Mouse (Mus musculus) hindbrain, embryonic 12.5 days (tissue): Measurements from ENCODE around the gene Hba-a2. TPM values are rescaled to one million over a fixed set of nuclear protein-coding genes. Genes with fewer than 3 reads are reported as not detected.
"Not testable (repeated sequence)": the region's sequence is repeated elsewhere in the genome, so short reads cannot be mapped to it uniquely, and the experiment has no call there.

Experiments used
- ATAC-seq: fragments of 200-750 bp; cut with Nextera tagmentation; 2 replicates; pipeline ENCODE4 v1.8.0; 2017; ENCODE audit warnings: moderate TSS enrichment; ENCODE audit not compliant: low FRiP score
- H3K27ac ChIP-seq: fragments of 300-500 bp; sonication (generic); 2 replicates; pipeline ENCODE4 v1.5.1; 2016; ENCODE audit warnings: mild to moderate bottlenecking
- H3K27me3 ChIP-seq: fragments of 300-500 bp; sonication (generic); 2 replicates; pipeline ENCODE4 v1.6.1; 2016; ENCODE audit warnings: mild to moderate bottlenecking
- H3K36me3 ChIP-seq: fragments of 300-500 bp; sonication (generic); 2 replicates; pipeline ENCODE4 v1.6.1; 2016; ENCODE audit warnings: mild to moderate bottlenecking
- H3K4me1 ChIP-seq: fragments of 300-500 bp; sonication (generic); 2 replicates; pipeline ENCODE4 v1.6.1; 2016
- H3K4me2 ChIP-seq: fragments of 300-500 bp; sonication (generic); replicated peaks from 2 replicates; pipeline ENCODE4 v1.6.1; 2016; ENCODE audit warnings: mild to moderate bottlenecking
- H3K4me3 ChIP-seq: fragments of 300-500 bp; sonication (generic); 2 replicates; pipeline ENCODE4 v1.5.1; 2016; ENCODE audit warnings: mild to moderate bottlenecking
- H3K9ac ChIP-seq: fragments of 300-500 bp; sonication (generic); 2 replicates; pipeline ENCODE4 v1.6.1; 2016; ENCODE audit warnings: mild to moderate bottlenecking, moderate library complexity
- H3K9me3 ChIP-seq: fragments of 300-500 bp; sonication (generic); replicated peaks from 2 replicates; pipeline ENCODE4 v1.6.1; 2016; ENCODE audit warnings: mild to moderate bottlenecking
- WGBS: fragments of 180-500 bp; shearing (Covaris S2); methylation state at CpG from one replicate; pipeline ENCODE4 v1.1.7; 2016; 5-methylcytosine and 5-hydroxymethylcytosine counted together
- polyA plus RNA-seq: library from polyadenylated mRNA; unstranded; fragments of >200 nt; fragmentation: Nextera tagmentation; extraction: Ambion mirVana; gene quantifications from 2 replicates; pipeline ENCODE4 v1.2.1, GENCODE M21; 2016

The Hba-a2 gene
- polyA plus RNA-seq, 1 experiment from 2014 or later: 7,804 TPM

- peak within 1 kb of the TSS; percentile 87 for H3K9ac ChIP-seq
- peak within 1 kb of the TSS; percentile 69 for H3K4me3 ChIP-seq
- peaks cover 15% of the 10 kb centered on the region for H3K4me1 ChIP-seq
- ATAC-seq: peak; percentile 99
- WGBS: under 1% methylated on average over 54 of the region's 54 CpGs
- H3K36me3 ChIP-seq: 0 out of 2 replicates have a peak, but pooled peaks cover 4% of the 10 kb centered on the region
- peak within 1 kb of the TSS; percentile 97 for H3K27ac ChIP-seq
- H3K4me2 ChIP-seq: peak within 1 kb of the TSS; percentile 56
- H3K9me3 ChIP-seq: no peaks in the 10 kb centered on the region
- H3K27me3 ChIP-seq: no peaks in the 10 kb centered on the region
These were observed 29.0 kb upstream of the Hba-a2 start, which contains the start of gene Nprl3 for GRCm38 (mm10) chr11:32267188-32267884. Nprl3 (minus strand) TSS chr11:32267707.

GRCm38 (mm10) chr11:32267964-32268363 lies 28.3 kb upstream of the Hba-a2 start:
- no peaks in the 10 kb centered on the region for H3K27me3 ChIP-seq
- no peaks in the 10 kb centered on the region for H3K9me3 ChIP-seq
- peak overlapping the region; percentile 56 for H3K4me2 ChIP-seq
- H3K4me3 ChIP-seq: peak overlapping the region; percentile 69
- 21% methylated on average over 5 of the region's 5 CpGs for WGBS
- peak overlapping the region; percentile 97; the same call in 1 of the 2 replicates for H3K27ac ChIP-seq
- peak; percentile 42 for ATAC-seq
- H3K36me3 ChIP-seq: no peaks in the 10 kb centered on the region
- H3K9ac ChIP-seq: peak overlapping the region; percentile 87
- peaks cover 15% of the 10 kb centered on the region for H3K4me1 ChIP-seq

GRCm38 (mm10) chr11:32268952-32269351 lies 27.3 kb upstream of the Hba-a2 start:
- ATAC-seq: no peak
- Histone ChIP-seq H3K4me2 (no peak overlapping the region), H3K9ac (no peak overlapping the region), H3K4me3 (no peak overlapping the region), H3K4me1 (peaks cover 15% of the 10 kb centered on the region), H3K27me3 (no peaks in the 10 kb centered on the region), H3K27ac (no peak overlapping the region), H3K36me3 (no peaks in the 10 kb centered on the region), H3K9me3 (no peaks in the 10 kb centered on the region)
- 82% methylated on average over 5 of the region's 5 CpGs for WGBS

- no peak for ATAC-seq
- no peaks in the 10 kb centered on the region for H3K36me3 ChIP-seq
- H3K4me2 ChIP-seq: no peak overlapping the region
- no peak overlapping the region for H3K27ac ChIP-seq
- H3K9ac ChIP-seq: no peak overlapping the region
- H3K4me1 ChIP-seq: peaks cover 10% of the 10 kb centered on the region
- H3K4me3 ChIP-seq: no peak overlapping the region
- 38% methylated on average over 4 of the region's 4 CpGs for WGBS
- 0 out of 2 replicates have a peak, but pooled peaks cover 2% of the 10 kb centered on the region for H3K27me3 ChIP-seq
- no peaks in the 10 kb centered on the region for H3K9me3 ChIP-seq
These were observed 25.1 kb upstream of the Hba-a2 start for GRCm38 (mm10) chr11:32271178-32271577.

GRCm38 (mm10) chr11:32276347-32276746 lies 19.9 kb upstream of the Hba-a2 start, which contains the start of gene Hba-x:
Hba-x (plus strand) TSS chr11:32276400.
- H3K27ac ChIP-seq: no peak within 1 kb of the TSS
- H3K4me3 ChIP-seq: no peak within 1 kb of the TSS
- no peak for ATAC-seq
- no peaks in the 10 kb centered on the region for H3K4me1 ChIP-seq
- no peak within 1 kb of the TSS for H3K9ac ChIP-seq
- 75% methylated on average over 3 of the region's 3 CpGs for WGBS
- H3K9me3 ChIP-seq: no peaks in the 10 kb centered on the region
- H3K36me3 ChIP-seq: no peaks in the 10 kb centered on the region
- peaks cover 22% of the 10 kb centered on the region; the same call in 1 of the 2 replicates for H3K27me3 ChIP-seq
- no peak within 1 kb of the TSS for H3K4me2 ChIP-seq

- peaks cover 22% of the 10 kb centered on the region; the same call in 1 of the 2 replicates for H3K27me3 ChIP-seq
- 72% methylated on average over 21 of the region's 21 CpGs for WGBS
- H3K27ac ChIP-seq: no peak overlapping the region
These were observed 18.4 kb upstream of the Hba-a2 start for GRCm38 (mm10) chr11:32277736-32278457.

GRCm38 (mm10) chr11:32278458-32278957 lies 17.8 kb upstream of the Hba-a2 start:
- 82% methylated on average over 12 of the region's 12 CpGs for WGBS
- H3K4me1 ChIP-seq: no peaks in the 10 kb centered on the region
- H3K9me3 ChIP-seq: no peaks in the 10 kb centered on the region
- no peaks in the 10 kb centered on the region for H3K36me3 ChIP-seq
- H3K4me3 ChIP-seq: no peak overlapping the region
- H3K9ac ChIP-seq: no peak overlapping the region
- no peak for ATAC-seq
- H3K4me2 ChIP-seq: no peak overlapping the region
- H3K27me3 ChIP-seq: peaks cover 22% of the 10 kb centered on the region; the same call in 1 of the 2 replicates
- no peak overlapping the region for H3K27ac ChIP-seq

More at GRCm38 (mm10) chr11:32277736-32278457, 18.4 kb upstream of the Hba-a2 start:
- Histone ChIP-seq H3K9me3 (no peaks in the 10 kb centered on the region), H3K36me3 (no peaks in the 10 kb centered on the region), H3K4me3 (no peak overlapping the region), H3K9ac (no peak overlapping the region), H3K4me2 (no peak overlapping the region), H3K4me1 (no peaks in the 10 kb centered on the region)
- ATAC-seq: no peak

- WGBS: 75% methylated on average over 2 of the region's 2 CpGs
- peaks cover 22% of the 10 kb centered on the region; the same call in 1 of the 2 replicates for H3K27me3 ChIP-seq
- no peak overlapping the region for H3K27ac ChIP-seq
- no peaks in the 10 kb centered on the region for H3K36me3 ChIP-seq
- no peaks in the 10 kb centered on the region for H3K4me1 ChIP-seq
- H3K4me2 ChIP-seq: no peak overlapping the region
- ATAC-seq: no peak
- H3K4me3 ChIP-seq: no peak overlapping the region
- no peaks in the 10 kb centered on the region for H3K9me3 ChIP-seq
- H3K9ac ChIP-seq: no peak overlapping the region
These were observed 15.6 kb upstream of the Hba-a2 start for GRCm38 (mm10) chr11:32280646-32281045.

GRCm38 (mm10) chr11:32281416-32282144 lies 14.7 kb upstream of the Hba-a2 start:
- peaks cover 16% of the 10 kb centered on the region; the same call in 1 of the 2 replicates for H3K27me3 ChIP-seq
- H3K4me1 ChIP-seq: no peaks in the 10 kb centered on the region
- no peak overlapping the region for H3K9ac ChIP-seq
- H3K27ac ChIP-seq: no peak overlapping the region
- no peaks in the 10 kb centered on the region for H3K9me3 ChIP-seq
- no peak for ATAC-seq
- no peak overlapping the region for H3K4me2 ChIP-seq
- no peaks in the 10 kb centered on the region for H3K36me3 ChIP-seq
- no peak overlapping the region for H3K4me3 ChIP-seq
- 63% methylated on average over 1 of the region's 1 CpGs for WGBS

- peaks cover 13% of the 10 kb centered on the region; the same call in 1 of the 2 replicates for H3K27me3 ChIP-seq
- WGBS: 70% methylated on average over 1 of the region's 5 CpGs
- H3K27ac ChIP-seq, H3K4me2 ChIP-seq, H3K4me3 ChIP-seq, H3K9ac ChIP-seq, H3K36me3 ChIP-seq, H3K4me1 ChIP-seq, H3K9me3 ChIP-seq, ATAC-seq: not testable (repeated sequence)
These were observed 13.1 kb upstream of the Hba-a2 start, which contains the start of gene Hba-a1 for GRCm38 (mm10) chr11:32283091-32283777. Hba-a1 (plus strand) TSS chr11:32283511.

GRCm38 (mm10) chr11:32284582-32284981 lies 11.7 kb upstream of the Hba-a2 start:
- H3K4me3 ChIP-seq, H3K36me3 ChIP-seq, ATAC-seq, H3K9ac ChIP-seq, H3K27ac ChIP-seq, H3K4me1 ChIP-seq, H3K27me3 ChIP-seq, H3K4me2 ChIP-seq, H3K9me3 ChIP-seq: not testable (repeated sequence)
- WGBS: 77% methylated on average over 2 of the region's 2 CpGs
